Mouse (Mus musculus) thymus, adult 2 months (tissue): ENCODE measurements around the gene Arl2. TPM values are rescaled to one million over a fixed set of nuclear protein-coding genes. Genes with fewer than 3 reads are reported as not detected.

ENCODE experiments used
- DNase-seq: peaks from one replicate; pipeline ENCODE4 v3.0.0; 2021
- H3K27ac ChIP-seq: fragments of 200-500 bp; 2 replicates; pipeline ENCODE4 v1.5.1; 2012; ENCODE audit warnings: low read length, control low read depth; ENCODE audit not compliant: control insufficient read depth, insufficient read depth
- H3K27me3 ChIP-seq: fragments of 200-500 bp; 2 replicates; pipeline ENCODE4 v1.6.1; 2012; ENCODE audit warnings: mild to moderate bottlenecking, low read length, moderate library complexity, mixed read lengths; ENCODE audit not compliant: control insufficient read depth, insufficient read depth
- H3K36me3 ChIP-seq: fragments of 200-500 bp; 2 replicates; pipeline ENCODE4 v1.6.1; 2012; ENCODE audit warnings: mild to moderate bottlenecking, low read length, moderate library complexity; ENCODE audit not compliant: control insufficient read depth, insufficient read depth
- H3K4me1 ChIP-seq: fragments of 200-500 bp; replicated peaks from 2 replicates; pipeline ENCODE4 v1.6.1; 2012; ENCODE audit warnings: low read length; ENCODE audit not compliant: control insufficient read depth, insufficient read depth
- H3K4me3 ChIP-seq: fragments of 200-500 bp; 2 replicates; pipeline ENCODE4 v1.5.1; 2012; ENCODE audit warnings: mild to moderate bottlenecking, low read length, control low read depth, moderate library complexity; ENCODE audit not compliant: control insufficient read depth, insufficient read depth
- CTCF ChIP-seq: fragments of 200-500 bp; IDR thresholded peaks from 2 replicates; pipeline ENCODE4 v1.5.1; 2012; ENCODE audit warnings: mild to moderate bottlenecking, control low read depth, low read length, moderate library complexity, borderline replicate concordance; ENCODE audit not compliant: control insufficient read depth, poor library complexity, insufficient read depth; ENCODE audit errors: extremely low read depth
- POLR2A ChIP-seq: fragments of 200-500 bp; IDR thresholded peaks from 2 replicates; pipeline ENCODE4 v1.6.1; 2012; ENCODE audit warnings: mild to moderate bottlenecking, low read length, control low read depth, moderate library complexity; ENCODE audit not compliant: control insufficient read depth, poor library complexity, insufficient read depth; ENCODE audit errors: extremely low read depth
- WGBS: fragments of 180-500 bp; shearing (Covaris S2); methylation state at CpG from one replicate; pipeline ENCODE4 v1.1.7; 2018; 5-methylcytosine and 5-hydroxymethylcytosine counted together
- polyA plus RNA-seq: library from polyadenylated mRNA; depleted of rRNA; stranded (reverse); fragments of >200 nt; gene quantifications from 2 replicates; pipeline ENCODE4 v1.2.3, GENCODE M21; 2012

Gene Arl2
- polyA plus RNA-seq, 1 experiment = 119 TPM

- Histone ChIP-seq H3K27ac (peak within 1 kb of the TSS; percentile 89), H3K27me3 (no peaks in the 10 kb centered on the region), H3K36me3 (no peaks in the 10 kb centered on the region), H3K4me3 (peak within 1 kb of the TSS; percentile 63), H3K4me1 (peaks cover 3% of the 10 kb centered on the region)
- TF ChIP-seq POLR2A (peak; percentile 66; the same call in 1 of the 2 replicates), CTCF (peak; percentile 50; the same call in 1 of the 2 replicates)
- peak; percentile 96 for DNase-seq
- WGBS = under 1% methylated on average over 32 of the region's 32 CpGs
These were observed 13.5 kb downstream of the Arl2 start, which contains the start of gene Snx15 for GRCm38 (mm10) chr19:6127760-6128341. Snx15 (minus strand) TSS chr19:6128304.

GRCm38 (mm10) chr19:6126789-6127580, 14.4 kb downstream of the Arl2 start:
- H3K36me3 ChIP-seq = no peaks in the 10 kb centered on the region
- no peak for DNase-seq
- TF ChIP-seq CTCF = no peak
- peak overlapping the region; percentile 89; the same call in 1 of the 2 replicates for H3K27ac ChIP-seq
- H3K4me3 ChIP-seq = peak overlapping the region; percentile 63; the same call in 1 of the 2 replicates
- H3K4me1 ChIP-seq = peaks cover 3% of the 10 kb centered on the region
- no peaks in the 10 kb centered on the region for H3K27me3 ChIP-seq
- 68% methylated on average over 10 of the region's 10 CpGs for WGBS

GRCm38 (mm10) chr19:6126289-6126688, 15.1 kb downstream of the Arl2 start:
- no peaks in the 10 kb centered on the region for H3K36me3 ChIP-seq
- DNase-seq = peak; percentile 65
- no peak overlapping the region for H3K4me3 ChIP-seq
- H3K27me3 ChIP-seq = no peaks in the 10 kb centered on the region
- no peak overlapping the region for H3K27ac ChIP-seq
- TF ChIP-seq CTCF = no peak
- no peak for TF ChIP-seq POLR2A
- 34% methylated on average over 4 of the region's 4 CpGs for WGBS
- peaks cover 3% of the 10 kb centered on the region for H3K4me1 ChIP-seq

GRCm38 (mm10) chr19:6124898-6125297, 16.4 kb downstream of the Arl2 start:
- Histone ChIP-seq H3K27ac (no peak overlapping the region), H3K4me1 (peaks cover 3% of the 10 kb centered on the region), H3K4me3 (no peak overlapping the region), H3K36me3 (no peaks in the 10 kb centered on the region), H3K27me3 (no peaks in the 10 kb centered on the region)
- DNase-seq = no peak
- 91% methylated on average over 2 of the region's 2 CpGs for whole genome bisulfite sequencing
- TF ChIP-seq POLR2A (no peak), CTCF (no peak)

- Histone ChIP-seq H3K27ac (no peak overlapping the region), H3K36me3 (no peaks in the 10 kb centered on the region), H3K27me3 (no peaks in the 10 kb centered on the region), H3K4me3 (no peak overlapping the region), H3K4me1 (no peaks in the 10 kb centered on the region; the same call in 1 of the 2 replicates)
- no peak for DNase-seq
- no peak for TF ChIP-seq POLR2A
- TF ChIP-seq CTCF = no peak
- 93% methylated on average over 8 of the region's 8 CpGs for WGBS
These were observed 18.0 kb downstream of the Arl2 start for GRCm38 (mm10) chr19:6123330-6123729.

- H3K4me3 ChIP-seq = no peak overlapping the region
- TF ChIP-seq CTCF (no peak), POLR2A (no peak)
These were observed 19.6 kb downstream of the Arl2 start for GRCm38 (mm10) chr19:6121761-6122160.

More at GRCm38 (mm10) chr19:6121761-6122160, 19.6 kb downstream of the Arl2 start:
- Histone ChIP-seq H3K4me1 (peaks cover 7% of the 10 kb centered on the region; the same call in 1 of the 2 replicates), H3K36me3 (no peaks in the 10 kb centered on the region), H3K27ac (no peak overlapping the region), H3K27me3 (no peaks in the 10 kb centered on the region)
- no peak for DNase-seq
- WGBS = 95% methylated on average over 19 of the region's 19 CpGs
